Mouse (Mus musculus) bone marrow macrophage, adult 2 months (primary cell): Measurements from ENCODE around the gene Vwa2.

Source experiments
- CTCF ChIP-seq: IDR thresholded peaks from 2 replicates; pipeline ENCODE4 v1.5.1; 2012; ENCODE audit warnings: low read depth, mild to moderate bottlenecking, low read length, moderate library complexity
- POLR2A ChIP-seq: IDR thresholded peaks from 2 replicates; pipeline ENCODE4 v1.6.1; 2012; ENCODE audit warnings: mild to moderate bottlenecking, low read depth, low read length, borderline replicate concordance

- TF ChIP-seq CTCF (no peak), POLR2A (no peak)
Observed at GRCm38 (mm10) chr19:56949868-56950267, 75.8 kb downstream of the Vwa2 start.
